ENCODE assay signal across 18 mouse cellular contexts in the genomic region with DNA sequence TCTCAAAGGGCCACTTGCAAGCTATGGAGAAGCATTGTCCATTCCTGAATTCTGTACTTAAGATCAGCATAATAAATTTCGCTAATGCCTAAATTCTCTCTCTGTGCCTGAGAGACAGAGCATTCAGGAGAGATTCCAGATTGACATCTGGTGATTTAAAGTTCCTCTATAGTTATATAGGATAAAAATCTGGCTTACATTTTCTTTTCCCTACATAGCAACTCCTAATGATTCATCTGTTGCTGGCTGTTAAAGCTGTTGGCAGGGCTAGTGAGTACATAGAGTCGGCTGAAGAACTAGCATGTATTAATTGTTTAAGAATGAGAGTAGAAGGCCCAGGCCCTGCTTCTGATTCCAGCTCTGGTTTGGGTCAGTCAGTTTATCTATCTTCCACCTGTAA.
"Had no signal": no experiment of that assay in that cellular context is flagged by ENCODE, and none has a peak within 500 bp of the region (broad histone marks: within the 10 kb centered on the region; RNA-seq: fewer than 3 reads in every experiment).

No protein-coding gene starts in this region.

- H3K9ac ChIP-seq: lung, embryonic 14.5 days; midbrain, embryonic 13.5 days; midbrain, embryonic 15.5 days; neural tube, embryonic 13.5 days; neural tube, embryonic 15.5 days had no signal

- ATAC-seq: midbrain, embryonic 13.5 days; midbrain, embryonic 15.5 days had no signal

- H3K36me3 ChIP-seq: midbrain, embryonic 10.5 days; midbrain, embryonic 13.5 days; midbrain, embryonic 15.5 days; neural tube, embryonic 13.5 days; neural tube, embryonic 15.5 days had no signal

- H3K4me2 ChIP-seq: lung, embryonic 14.5 days; midbrain, embryonic 13.5 days; midbrain, embryonic 15.5 days; neural tube, embryonic 13.5 days; neural tube, embryonic 15.5 days had no signal

- H3K27me3 ChIP-seq: midbrain, embryonic 13.5 days; midbrain, embryonic 15.5 days; neural tube, embryonic 13.5 days; neural tube, embryonic 15.5 days had no signal

- H3K4me3 ChIP-seq: midbrain, embryonic 10.5 days; midbrain, embryonic 13.5 days; midbrain, embryonic 15.5 days; myocyte; neural tube, embryonic 13.5 days; neural tube, embryonic 15.5 days had no signal

- H3K4me1 ChIP-seq: midbrain, embryonic 10.5 days; midbrain, embryonic 15.5 days; neural tube, embryonic 13.5 days had no signal

- DNase-seq: lung, adult 18-20 months; lung, embryonic 14.5 days; lung, postnatal 10 days; lung, postnatal 4 days; retina, postnatal 1 day; right cerebral cortex, adult 18-20 months; right cerebral cortex, postnatal 25 days; right cerebral cortex, postnatal 4 days; spleen, adult 18-20 months; thymus, adult 18-20 months; thymus, postnatal 14 days; thymus, postnatal 36 days had no signal

- H3K27ac ChIP-seq: midbrain, embryonic 10.5 days; midbrain, embryonic 13.5 days; midbrain, embryonic 15.5 days; neural tube, embryonic 13.5 days; neural tube, embryonic 15.5 days had no signal

- H3K9me3 ChIP-seq: midbrain, embryonic 10.5 days; midbrain, embryonic 13.5 days; midbrain, embryonic 15.5 days; neural tube, embryonic 13.5 days; neural tube, embryonic 15.5 days had no signal
